Mouse (Mus musculus) heart, postnatal 0 days (tissue): ENCODE measurements at regions not wholly inside any gene's neighbourhood (a gene's known extent, or its start where the extent isn't known, plus 50 kb on each side); places are given as distances from the start of the nearest gene placed in this dataset.

Experiments used
- CTCF ChIP-seq: IDR thresholded peaks from 2 replicates; pipeline ENCODE4 v1.5.1; 2016; ENCODE audit warnings: antibody characterized with exemption, control low read depth, low read depth
- EP300 ChIP-seq: IDR thresholded peaks from 2 replicates; pipeline ENCODE4 v1.6.1; 2016; ENCODE audit warnings: antibody characterized with exemption, low read depth

DNA sequence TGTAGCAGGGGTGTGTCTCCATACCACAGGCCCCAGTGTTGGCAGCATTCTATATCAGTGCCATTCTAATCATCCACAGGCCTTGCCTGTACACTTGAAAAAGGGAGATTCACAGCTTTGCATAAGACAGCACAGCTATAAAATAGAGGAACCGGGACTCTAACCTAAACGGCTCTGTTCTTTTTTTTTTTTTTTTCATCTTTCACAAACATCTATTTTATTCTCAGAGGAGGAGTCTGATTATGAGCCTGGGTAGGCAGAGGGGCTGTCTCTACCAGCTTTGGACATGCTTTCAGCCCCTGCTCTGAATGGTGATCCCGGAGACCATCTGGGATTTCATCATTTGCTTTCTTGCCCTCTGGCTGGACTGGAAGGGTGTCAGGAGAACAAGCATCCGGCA, 195.6 kb upstream of the Clint1 start:
- TF ChIP-seq EP300 = no peak
- TF ChIP-seq CTCF = no peak
